Comparison of ENCODE assay signal across 8 mouse cellular contexts in genomic region chr17:3102336-3103165, GRCm38 (mm10). TPM values are rescaled to one million over a fixed set of nuclear protein-coding genes. Genes with fewer than 3 reads are reported as not detected.
DNase-seq lines count a peak whose midpoint lies in the region; ATAC-seq and TF ChIP-seq lines count a peak whose summit lies in the region.

No protein-coding gene starts in this region.

- TF ChIP-seq CTCF in kidney, postnatal 0 days (IDR thresholded peaks at IDR 0.05; ENCODE audit: low read depth): no peak

- WGBS in heart, embryonic 15.5 days: 2% methylated on average over 14 of the region's 14 CpGs
- WGBS in kidney, postnatal 0 days: 2% methylated on average over 14 of the region's 14 CpGs

- H3K9me3 ChIP-seq in heart, embryonic 15.5 days (replicated peaks): no peaks in the 10 kb centered on the region
- H3K9me3 ChIP-seq in kidney, postnatal 0 days (replicated peaks; ENCODE audit: low read length): no peaks in the 10 kb centered on the region

- H3K27me3 ChIP-seq in heart, embryonic 15.5 days: no peaks in the 10 kb centered on the region
- H3K27me3 ChIP-seq in kidney, postnatal 0 days (ENCODE audit: insufficient read depth, low read length): no peaks in the 10 kb centered on the region

- H3K36me3 ChIP-seq in heart, embryonic 15.5 days: no peaks in the 10 kb centered on the region
- no peaks in the 10 kb centered on the region for H3K36me3 ChIP-seq in kidney, postnatal 0 days (ENCODE audit: insufficient read depth, low read length)

- DNase-seq in 416B (ENCODE audit: low read depth): peak; percentile 61
- peak; percentile 82 for DNase-seq in kidney, postnatal 0 days (ENCODE audit: low spot score)
- peak; percentile 77 for DNase-seq in lung, postnatal 14 days
- peak; percentile 48 for DNase-seq in ovary, postnatal 14 days (ENCODE audit: low spot score)
- peak; percentile 58 for DNase-seq in urinary bladder, postnatal 25 days (ENCODE audit: low spot score)

- peaks cover 8% of the 10 kb centered on the region; the same call in 1 of the 2 replicates for H3K4me1 ChIP-seq in heart, embryonic 15.5 days (replicated peaks)
- no peaks in the 10 kb centered on the region for H3K4me1 ChIP-seq in kidney, postnatal 0 days (replicated peaks; ENCODE audit: insufficient read depth, low read length)

- peak overlapping the region; percentile 79 for H3K4me2 ChIP-seq in heart, embryonic 15.5 days
- peak overlapping the region; percentile 71 for H3K4me2 ChIP-seq in kidney, postnatal 0 days (ENCODE audit: low read length)

- peak; percentile 96 for ATAC-seq in activated CD4-positive, CD25-positive, alpha-beta regulatory T cell, adult 4 months
- peak; percentile 100 for ATAC-seq in erythroblast, adult 5-6 weeks (replicated peaks; ENCODE audit: low FRiP score, poor library complexity, severe bottlenecking)
- ATAC-seq in heart, embryonic 15.5 days (replicated peaks; ENCODE audit: insufficient number of reproducible peaks, insufficient read depth, low FRiP score, low read depth): peak; percentile 91
- ATAC-seq in kidney, postnatal 0 days (replicated peaks; ENCODE audit: low FRiP score, low read depth): peak; percentile 95

- peak overlapping the region; percentile 50 for H3K9ac ChIP-seq in heart, embryonic 15.5 days
- 0 out of 2 replicates have a peak overlapping the region, but pooled peaks have one; percentile 39 for H3K9ac ChIP-seq in kidney, postnatal 0 days (ENCODE audit: low read depth, low read length)

- no peak overlapping the region for H3K27ac ChIP-seq in heart, embryonic 15.5 days
- H3K27ac ChIP-seq in kidney, postnatal 0 days: no peak overlapping the region

- peak overlapping the region; percentile 53 for H3K4me3 ChIP-seq in heart, embryonic 15.5 days
- peak overlapping the region; percentile 26 for H3K4me3 ChIP-seq in kidney, postnatal 0 days (replicated peaks; ENCODE audit: low read depth, low read length)

RNA-seq across cellular contexts. Expression of gene Scaf8, which starts 12.2 kb away (rescaled TPM):
- polyA plus RNA-seq in activated CD4-positive, CD25-positive, alpha-beta regulatory T cell, adult 4 months (2017; shearing (Covaris generic)): 10 to 100 TPM; 23.7 to 24.2 TPM
- total RNA-seq in erythroblast, adult 5-6 weeks (2015; ENCODE audit: low replicate concordance): 19.4 and 27.1 TPM in 2 replicates
- 44.2 and 45.1 TPM in 2 replicates for total RNA-seq in erythroblast, adult 5-6 weeks (2017; ENCODE audit: low replicate concordance)
- 13.4 and 15.5 TPM in 2 replicates for polyA plus RNA-seq in heart, embryonic 15.5 days (2015; fragmentation: Nextera tagmentation; extraction: Ambion mirVana)
- polyA plus RNA-seq in kidney, postnatal 0 days (2015; fragmentation: Nextera tagmentation; extraction: Ambion mirVana): 15.9 and 16.1 TPM in 2 replicates
